Mouse (Mus musculus) kidney, adult 11 months (tissue): Measurements from ENCODE around the gene Tnip2.

Experiments
- DNase-seq: peaks from one replicate; pipeline ENCODE4 v3.0.0; 2022

Gene Tnip2

GRCm38 (mm10) chr5:34513466-34514217 is at the start of gene Tnip2:
Gene Tnip2, minus strand, starts transcription at chr5:34513991.
- DNase-seq: peak; percentile 96

- DNase-seq: no peak
These were observed 38.0 kb upstream of the Tnip2 start for GRCm38 (mm10) chr5:34551821-34552220.

DNA sequence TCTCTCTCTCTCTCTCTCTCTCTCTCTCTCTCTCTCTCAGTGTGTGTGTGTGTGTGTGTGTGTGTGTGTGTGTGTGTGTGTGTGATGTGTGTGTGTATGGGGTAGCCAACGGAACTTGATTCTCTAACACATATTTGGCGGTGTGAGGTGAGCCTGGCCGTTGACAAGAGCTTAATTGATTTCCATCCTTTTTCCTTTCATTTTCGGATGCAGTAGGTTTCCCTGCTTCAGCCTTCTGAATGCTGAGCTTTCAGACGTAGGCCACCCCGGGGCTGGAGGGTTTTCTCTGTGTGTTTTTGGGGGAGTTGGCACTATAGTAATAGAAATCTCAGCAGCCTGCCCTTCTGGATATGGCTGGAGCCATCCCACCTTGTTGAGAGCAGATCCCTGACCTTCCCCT is 36.5 kb upstream of the Tnip2 start:
- DNase-seq: no peak

DNA sequence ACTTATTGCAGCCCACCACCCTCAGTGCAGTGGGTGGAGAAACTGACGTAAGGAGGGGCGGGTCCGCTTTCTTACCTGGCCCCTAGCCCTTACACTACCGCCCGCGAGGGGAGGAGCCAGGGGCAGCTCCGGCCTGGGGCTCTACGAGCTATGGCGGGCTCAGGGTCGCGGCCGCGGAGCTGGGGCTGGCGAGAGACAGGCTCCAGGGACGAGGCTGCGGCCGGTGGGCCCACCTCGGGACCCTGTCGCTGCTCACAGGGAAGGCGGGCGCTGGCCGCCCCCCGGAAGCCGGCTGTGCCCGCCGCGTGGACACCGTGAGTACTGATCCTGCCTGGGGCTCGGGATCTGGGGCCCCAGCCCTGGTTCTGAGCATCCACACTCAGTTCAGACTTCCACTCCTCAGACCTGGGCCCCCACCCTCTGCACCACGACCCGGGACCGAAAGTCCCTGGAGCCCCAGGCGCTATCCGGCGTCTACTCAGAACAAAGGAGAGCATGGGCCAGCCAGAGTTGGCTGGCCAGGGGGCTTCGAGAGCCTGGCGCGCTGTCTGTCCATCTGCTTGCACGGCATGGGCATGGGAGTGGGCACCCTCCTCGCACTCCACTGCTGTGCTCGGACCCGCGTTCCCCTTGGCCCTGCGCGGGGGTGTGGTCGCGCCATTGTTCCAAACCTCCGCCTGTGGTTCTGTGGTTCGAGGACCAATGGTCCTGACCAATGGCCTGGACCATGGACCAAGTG is 35.9 kb upstream of the Tnip2 start:
- DNase-seq: no peak

GRCm38 (mm10) chr5:34549135-34549482 is 35.3 kb upstream of the Tnip2 start:
- DNase-seq: no peak

GRCm38 (mm10) chr5:34547410-34547809 is 33.6 kb upstream of the Tnip2 start:
- DNase-seq: no peak

DNA sequence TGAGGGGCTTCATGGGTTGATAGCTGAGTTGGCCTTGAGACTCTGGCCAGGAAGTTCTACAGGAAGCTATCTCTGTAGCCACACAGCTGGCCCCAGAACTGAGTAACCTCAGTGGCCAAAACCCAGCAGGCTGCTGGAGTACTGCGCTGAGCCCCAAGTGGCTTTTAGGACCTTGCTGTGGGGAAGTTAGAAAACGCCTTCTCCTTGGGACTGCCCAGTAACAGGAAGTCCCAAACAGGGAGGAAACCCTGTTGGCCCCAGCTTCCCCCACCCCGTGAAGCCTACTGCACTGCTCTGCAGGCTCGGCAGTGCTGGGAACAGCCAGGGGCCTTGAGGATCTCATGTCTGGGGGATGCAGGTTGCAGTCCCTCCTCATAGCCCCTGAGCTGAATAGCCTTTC is 29.3 kb upstream of the Tnip2 start:
- no peak for DNase-seq

DNA sequence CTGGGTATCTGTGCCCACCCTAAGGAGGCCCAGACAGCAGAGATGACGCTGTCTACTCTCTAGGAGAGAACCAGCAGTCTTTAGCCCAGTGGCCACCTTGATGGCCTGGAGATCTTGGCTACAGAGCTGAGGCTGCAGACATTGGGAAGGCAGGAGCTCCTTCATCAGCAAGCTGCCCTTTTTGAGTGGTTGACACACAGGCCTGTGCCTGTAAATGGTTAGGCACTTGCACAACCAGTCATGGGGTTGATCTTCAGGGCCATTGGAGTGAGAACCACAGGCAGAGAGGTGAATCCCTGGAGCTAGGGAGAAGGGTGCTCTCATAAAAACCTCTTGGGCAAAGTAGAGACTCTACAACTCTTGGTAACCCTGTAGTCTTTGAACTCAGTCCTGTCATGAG is 28.4 kb upstream of the Tnip2 start:
- DNase-seq: no peak

- no peak for DNase-seq
These were observed 25.3 kb upstream of the Tnip2 start for GRCm38 (mm10) chr5:34539121-34539520.

DNA sequence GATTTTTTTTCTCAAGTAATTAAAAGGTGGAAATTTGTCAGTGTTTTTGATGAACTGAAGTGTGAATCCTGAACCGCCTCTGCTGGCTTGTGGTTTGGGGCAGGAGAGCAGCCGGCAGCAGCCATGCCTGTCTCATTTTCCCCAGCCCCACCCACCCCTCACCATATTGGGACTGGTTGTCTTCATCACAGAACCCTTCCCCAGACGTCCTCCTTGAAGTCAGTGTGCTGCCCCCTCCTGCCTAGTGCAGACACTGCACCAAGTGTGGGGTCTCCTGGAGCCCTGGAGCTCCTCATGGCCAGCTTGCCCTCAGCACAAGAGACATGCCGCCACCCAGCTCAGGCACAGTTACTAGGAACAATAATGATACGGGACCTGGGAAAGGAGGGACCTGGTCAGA is 24.7 kb upstream of the Tnip2 start:
- no peak for DNase-seq

- no peak for DNase-seq
These were observed 24.3 kb upstream of the Tnip2 start for GRCm38 (mm10) chr5:34538079-34538478.

DNA sequence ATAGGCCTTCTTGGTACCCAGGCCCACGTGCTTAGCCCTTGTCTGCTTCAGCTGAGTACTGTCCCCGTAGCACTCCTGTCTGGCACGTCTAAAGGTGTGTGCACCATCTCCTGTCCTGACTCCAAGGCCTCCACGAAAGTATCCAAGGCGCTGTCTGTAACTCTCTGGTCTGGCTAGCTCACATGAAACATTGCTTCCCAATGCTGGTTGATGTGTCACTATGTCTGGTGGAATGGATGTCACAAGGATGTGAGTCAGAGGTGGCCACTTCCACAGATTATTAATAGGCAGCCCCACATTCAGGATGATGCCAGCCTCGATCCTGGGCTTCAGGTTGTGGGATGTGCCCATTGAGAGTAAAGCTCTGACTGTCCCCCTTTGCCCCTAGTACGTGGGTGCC is 22.0 kb upstream of the Tnip2 start:
- no peak for DNase-seq

GRCm38 (mm10) chr5:34534776-34535581 is 21.2 kb upstream of the Tnip2 start:
- DNase-seq: no peak

- DNase-seq: no peak
These were observed 20.0 kb upstream of the Tnip2 start for GRCm38 (mm10) chr5:34533820-34534219.

DNA sequence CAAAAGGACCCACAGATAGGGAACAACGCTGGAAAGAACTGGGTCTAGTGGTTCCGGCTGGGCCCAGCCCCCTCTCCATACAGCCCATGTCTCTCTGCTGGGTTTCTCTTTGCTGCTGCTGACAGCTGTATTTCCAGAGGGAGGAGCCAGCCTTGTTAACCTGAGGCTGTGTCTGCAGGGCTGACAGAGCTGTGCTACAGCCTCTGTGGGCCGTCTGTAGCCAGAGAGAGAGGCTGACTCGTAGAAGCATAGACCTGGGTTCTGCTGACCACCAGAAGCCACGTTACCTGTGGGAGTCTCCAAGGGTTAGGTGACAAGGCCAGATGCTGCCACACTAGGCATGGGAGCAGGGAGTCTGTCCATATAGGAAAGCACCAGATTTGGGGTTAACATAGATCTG is 19.3 kb upstream of the Tnip2 start:
- DNase-seq: no peak

- peak; percentile 57 for DNase-seq
These were observed 16.9 kb upstream of the Tnip2 start for GRCm38 (mm10) chr5:34530687-34531086.

GRCm38 (mm10) chr5:34530116-34530515 is 16.3 kb upstream of the Tnip2 start:
- no peak for DNase-seq

- no peak for DNase-seq
These were observed 14.9 kb upstream of the Tnip2 start for GRCm38 (mm10) chr5:34528724-34529123.

DNA sequence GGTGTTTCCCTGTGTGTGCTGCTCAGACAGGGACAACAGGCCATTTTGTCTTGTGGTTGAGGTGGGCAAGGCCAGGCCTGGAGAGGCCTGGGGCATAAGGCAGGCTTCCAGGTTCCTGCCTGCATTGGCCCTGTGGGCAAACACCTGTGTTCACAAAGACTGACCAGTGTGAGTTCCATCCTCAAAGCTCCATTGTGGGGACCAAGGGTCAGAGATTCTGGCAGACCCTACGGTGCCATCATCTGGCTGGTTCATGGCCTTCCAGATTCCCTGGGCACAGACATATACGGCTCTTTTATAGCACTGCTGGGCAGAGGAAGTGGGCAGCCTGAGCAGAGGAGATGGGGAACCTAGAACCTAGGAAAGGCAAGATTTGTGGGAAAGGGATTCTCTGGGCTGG is 13.6 kb upstream of the Tnip2 start:
- DNase-seq: no peak

GRCm38 (mm10) chr5:34526477-34526775 is 12.6 kb upstream of the Tnip2 start:
- no peak for DNase-seq

DNA sequence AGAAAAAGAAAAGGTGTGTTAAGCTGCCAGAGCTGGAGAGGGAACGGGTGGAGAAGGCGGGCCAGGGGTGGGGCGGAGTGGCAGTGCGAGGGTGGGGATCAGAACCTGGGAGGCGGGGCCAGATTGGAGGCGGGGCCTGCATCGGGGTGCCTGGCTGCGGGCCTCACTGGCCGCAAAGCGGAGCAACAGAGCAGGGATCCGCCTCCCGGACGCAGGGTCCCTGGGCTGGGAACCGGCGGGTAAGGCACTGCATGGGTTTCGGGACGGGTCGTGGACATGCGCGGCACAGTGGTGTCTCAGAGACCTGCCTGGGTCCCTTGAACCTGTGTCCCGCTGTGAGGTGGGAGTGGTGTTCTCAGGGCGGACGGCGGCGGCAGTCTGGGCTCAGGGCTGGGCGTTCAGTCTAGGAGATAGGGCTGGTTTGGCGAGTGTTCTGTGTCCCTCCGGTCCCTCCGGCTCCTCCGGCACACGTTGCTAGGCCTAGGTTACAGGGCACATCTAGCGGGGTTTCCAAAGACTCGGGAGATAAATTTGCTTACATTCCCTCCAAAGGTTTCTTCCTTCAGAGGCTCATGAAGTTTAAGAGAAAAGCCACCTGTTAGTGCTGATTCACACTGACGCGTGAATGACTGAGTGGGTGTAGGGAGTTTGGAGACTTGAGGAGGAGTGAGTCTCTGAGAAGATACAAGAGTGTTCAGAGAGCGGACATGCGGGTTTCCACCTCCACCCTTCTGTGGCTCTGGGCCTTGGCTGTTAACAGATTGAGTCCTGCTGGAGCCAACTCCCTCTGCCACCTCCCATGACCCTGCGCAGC is 12.1 kb upstream of the Tnip2 start, which contains the start of gene Sh3bp2:
TSS of gene Sh3bp2 (plus strand) at position 176 of the 814 bp plus-strand sequence.
- DNase-seq: peak; percentile 92

DNA sequence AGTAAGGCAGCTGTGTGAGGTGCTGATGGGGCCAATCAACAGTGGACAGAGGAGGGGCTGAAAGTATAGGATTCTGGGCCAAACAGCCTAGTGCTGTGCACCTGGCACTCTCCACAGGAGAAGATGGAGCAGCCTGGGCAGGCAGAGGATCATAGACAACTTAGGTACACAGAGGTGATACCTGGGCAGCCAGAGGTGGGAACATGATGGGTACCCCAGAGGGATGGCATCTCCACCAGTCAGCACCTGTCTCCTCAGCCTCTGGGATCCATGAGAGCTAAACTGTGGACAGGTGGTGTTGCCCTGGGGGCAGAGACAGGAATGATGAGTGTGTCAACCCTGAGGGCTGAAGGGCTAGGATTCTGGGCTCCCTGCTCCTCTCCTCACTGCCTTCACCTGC is 10.7 kb upstream of the Tnip2 start:
- DNase-seq: no peak

GRCm38 (mm10) chr5:34523958-34524485 is 10.2 kb upstream of the Tnip2 start:
- no peak for DNase-seq
